Mouse (Mus musculus): Measurements from ENCODE around the gene Large2. TPM values are rescaled to one million over a fixed set of nuclear protein-coding genes. Genes with fewer than 3 reads are reported as not detected.

Gene Large2
- total RNA-seq, 1 experiment from 2014 or later = not detected

- no peak for ATAC-seq (ENCODE audit: extremely low read depth, insufficient number of reproducible peaks, low FRiP score, poor library complexity, severe bottlenecking)
Measured at GRCm38 (mm10) chr2:92349589-92350425, 24.9 kb downstream of the Large2 start.

GRCm38 (mm10) chr2:92347191-92347590 lies 27.5 kb downstream of the Large2 start:
- no peak for ATAC-seq (ENCODE audit: extremely low read depth, insufficient number of reproducible peaks, low FRiP score, poor library complexity, severe bottlenecking)

- no peak for ATAC-seq (ENCODE audit: extremely low read depth, insufficient number of reproducible peaks, low FRiP score, poor library complexity, severe bottlenecking)
Measured at GRCm38 (mm10) chr2:92342418-92342817, 32.3 kb downstream of the Large2 start.

GRCm38 (mm10) chr2:92331871-92332270 lies 42.8 kb downstream of the Large2 start:
- ATAC-seq (ENCODE audit: extremely low read depth, insufficient number of reproducible peaks, low FRiP score, poor library complexity, severe bottlenecking) = no peak

GRCm38 (mm10) chr2:92331410-92331809 lies 43.3 kb downstream of the Large2 start:
- ATAC-seq (ENCODE audit: extremely low read depth, insufficient number of reproducible peaks, low FRiP score, poor library complexity, severe bottlenecking) = no peak

- no peak for ATAC-seq (ENCODE audit: extremely low read depth, insufficient number of reproducible peaks, low FRiP score, poor library complexity, severe bottlenecking)
Measured at GRCm38 (mm10) chr2:92330840-92331239, 43.8 kb downstream of the Large2 start.

- no peak for ATAC-seq (ENCODE audit: extremely low read depth, insufficient number of reproducible peaks, low FRiP score, poor library complexity, severe bottlenecking)
Measured at GRCm38 (mm10) chr2:92328206-92328605, 46.5 kb downstream of the Large2 start.

- ATAC-seq (ENCODE audit: extremely low read depth, insufficient number of reproducible peaks, low FRiP score, poor library complexity, severe bottlenecking) = no peak
Measured at GRCm38 (mm10) chr2:92327601-92328000, 47.1 kb downstream of the Large2 start.

- no peak for ATAC-seq (ENCODE audit: extremely low read depth, insufficient number of reproducible peaks, low FRiP score, poor library complexity, severe bottlenecking)
Measured at GRCm38 (mm10) chr2:92326221-92326620, 48.4 kb downstream of the Large2 start.

GRCm38 (mm10) chr2:92325676-92326075 lies 49.0 kb downstream of the Large2 start:
- ATAC-seq (ENCODE audit: extremely low read depth, insufficient number of reproducible peaks, low FRiP score, poor library complexity, severe bottlenecking) = no peak

- ATAC-seq (ENCODE audit: extremely low read depth, insufficient number of reproducible peaks, low FRiP score, poor library complexity, severe bottlenecking) = no peak
Measured at GRCm38 (mm10) chr2:92322669-92323068, 52.0 kb downstream of the Large2 start.

GRCm38 (mm10) chr2:92317228-92317627 lies 57.4 kb downstream of the Large2 start:
- ATAC-seq (ENCODE audit: extremely low read depth, insufficient number of reproducible peaks, low FRiP score, poor library complexity, severe bottlenecking) = no peak

GRCm38 (mm10) chr2:92316652-92317051 lies 58.0 kb downstream of the Large2 start:
- ATAC-seq (ENCODE audit: extremely low read depth, insufficient number of reproducible peaks, low FRiP score, poor library complexity, severe bottlenecking) = no peak

Other genes with a start within 250 kb of the Large2 start
- 20.7 and 21.6 TPM in 2 replicates for gene Pex16, start 193 bp downstream of the Large2 start, total RNA-seq (2017)
- 9.8 and 13.7 TPM in 2 replicates for gene 1700029I15Rik, start 7.7 kb upstream of the Large2 start, total RNA-seq (2017)
- gene Mapk8ip1, start 26.4 kb upstream of the Large2 start, total RNA-seq (2017) = not detected in 2 replicates
- gene Cry2, start 59.2 kb upstream of the Large2 start, total RNA-seq (2017) = 8.2 and 8.5 TPM in 2 replicates
- 21.6 TPM in 2 replicates for gene Slc35c1, start 85.7 kb upstream of the Large2 start, total RNA-seq (2017)
- gene Chst1, start 224.8 kb upstream of the Large2 start, total RNA-seq (2017) = 0.35 TPM in 1 of 2 replicates, not detected in the other